Mouse (Mus musculus): ENCODE results near the gene Cemip. TPM values are rescaled to one million over a fixed set of nuclear protein-coding genes. Genes with fewer than 3 reads are reported as not detected.

Cemip gene
- polyA plus RNA-seq, 1 experiment from 2014 or later = 1.1 TPM

DNA sequence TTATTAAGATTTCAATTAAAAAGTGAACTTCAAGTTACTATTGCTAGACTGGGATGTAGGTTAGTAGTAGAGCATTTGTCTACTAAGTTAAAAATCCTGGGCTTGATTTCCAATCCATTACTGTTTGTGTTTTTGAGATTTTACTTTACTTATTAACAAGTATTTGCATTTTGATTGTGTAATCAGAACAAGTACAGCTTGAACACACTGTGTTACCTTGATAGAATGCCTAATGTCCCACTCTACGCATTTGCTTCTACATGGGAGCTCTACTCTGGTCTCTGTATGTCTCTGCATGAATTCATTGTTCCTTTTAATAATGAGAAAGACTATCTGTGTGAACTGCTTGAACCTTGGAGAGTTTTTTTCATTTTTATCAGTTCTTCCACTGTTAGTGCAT lies 20.6 kb upstream of the Cemip start:
- Histone ChIP-seq H3K4me3 (ENCODE audit: low read depth, low read length) (no peak overlapping the region), H3K27ac (ENCODE audit: low read depth, low read length) (no peak overlapping the region), H3K4me2 (ENCODE audit: low read depth, low read length) (no peak overlapping the region), H3K9ac (replicated peaks; ENCODE audit: low read depth, low read length) (no peak overlapping the region), H3K36me3 (ENCODE audit: control insufficient read depth, insufficient read depth, low read length) (peaks cover 8% of the 10 kb centered on the region; the same call in 1 of the 2 replicates), H3K27me3 (ENCODE audit: control insufficient read depth, insufficient read depth, low read length) (no peaks in the 10 kb centered on the region), H3K9me3 (ENCODE audit: control insufficient read depth, low read length) (no peaks in the 10 kb centered on the region), H3K4me1 (ENCODE audit: control insufficient read depth, insufficient read depth, low read length) (peaks cover 5% of the 10 kb centered on the region; the same call in 1 of the 2 replicates)
- WGBS = 96% methylated on average over 1 of the region's 1 CpGs
- no peak for ATAC-seq (ENCODE audit: low read depth)

DNA sequence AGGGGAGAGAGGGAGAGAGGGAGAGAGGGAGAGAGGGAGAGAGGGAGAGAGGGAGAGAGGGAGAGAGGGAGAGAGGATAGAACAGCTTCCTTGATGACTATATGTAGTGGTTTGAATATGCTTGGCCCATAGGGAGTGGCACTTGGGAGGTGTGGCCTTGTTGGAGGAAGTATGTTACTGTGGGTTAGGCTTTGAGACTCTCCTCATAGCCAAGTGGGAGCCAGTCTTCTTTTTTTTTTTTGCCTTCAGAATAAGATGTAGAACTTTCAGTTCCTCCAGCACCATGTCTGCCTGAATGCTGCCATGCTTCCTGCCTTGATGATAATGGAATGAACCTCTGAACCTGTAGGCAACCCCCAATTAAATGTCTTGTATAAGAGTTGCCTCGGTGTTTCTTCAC lies 16.3 kb upstream of the Cemip start:
- ATAC-seq (ENCODE audit: low read depth) = no peak
- H3K4me1 ChIP-seq (ENCODE audit: control insufficient read depth, insufficient read depth, low read length) = no peaks in the 10 kb centered on the region
- no peak overlapping the region for H3K4me3 ChIP-seq (ENCODE audit: low read depth, low read length)
- H3K4me2 ChIP-seq (ENCODE audit: low read depth, low read length) = no peak overlapping the region
- no peaks in the 10 kb centered on the region for H3K36me3 ChIP-seq (ENCODE audit: control insufficient read depth, insufficient read depth, low read length)
- no peaks in the 10 kb centered on the region for H3K9me3 ChIP-seq (ENCODE audit: control insufficient read depth, low read length)
- no peak overlapping the region for H3K27ac ChIP-seq (ENCODE audit: low read depth, low read length)
- H3K27me3 ChIP-seq (ENCODE audit: control insufficient read depth, insufficient read depth, low read length) = no peaks in the 10 kb centered on the region
- 89% methylated on average over 1 of the region's 1 CpGs for WGBS
- H3K9ac ChIP-seq (replicated peaks; ENCODE audit: low read depth, low read length) = no peak overlapping the region

DNA sequence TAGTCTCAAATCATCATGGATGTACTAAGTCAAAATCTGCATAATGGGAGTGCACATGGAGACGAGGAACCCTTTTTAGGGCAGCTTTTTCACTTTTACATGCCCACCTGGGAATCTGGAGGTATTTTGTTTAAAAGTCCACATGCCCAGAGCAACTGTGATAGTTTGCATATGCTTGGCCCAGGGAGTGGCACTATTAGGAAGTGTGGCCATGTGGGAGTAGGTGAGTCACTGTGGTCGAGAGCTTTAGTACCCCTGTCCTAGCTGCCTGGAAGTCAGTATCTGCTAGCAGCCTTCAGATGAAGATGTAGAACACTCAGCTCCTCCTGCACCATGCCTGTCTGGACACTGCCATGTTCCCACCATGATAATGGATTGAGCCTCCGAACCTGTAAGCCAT lies 14.4 kb upstream of the Cemip start:
- Histone ChIP-seq H3K36me3 (ENCODE audit: control insufficient read depth, insufficient read depth, low read length) (no peaks in the 10 kb centered on the region), H3K4me1 (ENCODE audit: control insufficient read depth, insufficient read depth, low read length) (no peaks in the 10 kb centered on the region), H3K27me3 (ENCODE audit: control insufficient read depth, insufficient read depth, low read length) (no peaks in the 10 kb centered on the region), H3K9ac (replicated peaks; ENCODE audit: low read depth, low read length) (no peak overlapping the region), H3K9me3 (ENCODE audit: control insufficient read depth, low read length) (no peaks in the 10 kb centered on the region), H3K27ac (ENCODE audit: low read depth, low read length) (no peak overlapping the region), H3K4me3 (ENCODE audit: low read depth, low read length) (no peak overlapping the region), H3K4me2 (ENCODE audit: low read depth, low read length) (no peak overlapping the region)
- 89% methylated on average over 3 of the region's 3 CpGs for whole genome bisulfite sequencing
- ATAC-seq (ENCODE audit: low read depth) = no peak

DNA sequence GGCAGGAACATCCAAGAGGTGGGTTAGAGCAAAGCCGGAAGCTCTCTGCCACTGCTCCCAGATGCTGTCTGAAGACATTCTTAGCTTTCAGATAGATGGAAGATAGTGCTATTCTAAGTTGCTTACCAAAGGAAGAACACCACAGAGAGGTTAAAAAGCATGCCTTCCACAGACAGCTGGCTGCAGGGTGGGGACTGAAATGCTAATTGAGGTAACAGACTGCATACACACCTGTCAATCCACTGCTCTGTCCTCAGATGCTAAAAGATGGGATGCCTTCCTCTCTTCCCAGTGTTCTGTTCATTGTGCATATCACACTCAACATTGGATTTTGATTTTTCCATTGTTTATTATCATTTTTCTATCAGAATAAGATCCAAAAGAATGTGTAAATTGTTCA lies 11.8 kb upstream of the Cemip start:
- ATAC-seq (ENCODE audit: low read depth) = no peak
- no peak overlapping the region for H3K9ac ChIP-seq (replicated peaks; ENCODE audit: low read depth, low read length)
- no peaks in the 10 kb centered on the region for H3K27me3 ChIP-seq (ENCODE audit: control insufficient read depth, insufficient read depth, low read length)
- no peak overlapping the region for H3K4me3 ChIP-seq (ENCODE audit: low read depth, low read length)
- no peaks in the 10 kb centered on the region for H3K36me3 ChIP-seq (ENCODE audit: control insufficient read depth, insufficient read depth, low read length)
- no peak overlapping the region for H3K4me2 ChIP-seq (ENCODE audit: low read depth, low read length)
- no peak overlapping the region for H3K27ac ChIP-seq (ENCODE audit: low read depth, low read length)
- 93% methylated on average over 1 of the region's 1 CpGs for WGBS
- no peaks in the 10 kb centered on the region for H3K9me3 ChIP-seq (ENCODE audit: control insufficient read depth, low read length)
- H3K4me1 ChIP-seq (ENCODE audit: control insufficient read depth, insufficient read depth, low read length) = no peaks in the 10 kb centered on the region

DNA sequence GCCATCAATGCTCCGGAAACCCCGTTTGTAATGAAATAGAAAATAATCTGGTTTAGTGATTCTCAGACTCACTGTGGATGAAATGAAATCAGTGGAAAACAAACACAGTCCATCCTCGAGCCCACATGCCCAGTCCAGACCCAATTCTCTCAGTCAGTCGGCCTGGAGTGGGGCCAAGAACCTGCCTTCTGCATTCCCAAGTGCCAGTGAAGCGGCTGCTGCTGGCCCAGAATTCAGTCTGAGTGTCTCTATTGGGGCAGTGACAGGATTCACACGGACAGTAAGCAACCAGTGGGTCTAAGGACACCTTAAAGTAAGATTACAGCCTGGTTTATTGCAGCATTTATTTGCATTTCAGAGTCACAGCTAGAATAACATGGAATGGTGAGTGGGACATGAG lies 10.2 kb upstream of the Cemip start:
- no peak for ATAC-seq (ENCODE audit: low read depth)
- Histone ChIP-seq H3K4me1 (ENCODE audit: control insufficient read depth, insufficient read depth, low read length) (no peaks in the 10 kb centered on the region), H3K4me3 (ENCODE audit: low read depth, low read length) (no peak overlapping the region), H3K4me2 (ENCODE audit: low read depth, low read length) (no peak overlapping the region), H3K27ac (ENCODE audit: low read depth, low read length) (no peak overlapping the region), H3K9me3 (ENCODE audit: control insufficient read depth, low read length) (no peaks in the 10 kb centered on the region), H3K36me3 (ENCODE audit: control insufficient read depth, insufficient read depth, low read length) (no peaks in the 10 kb centered on the region), H3K27me3 (ENCODE audit: control insufficient read depth, insufficient read depth, low read length) (no peaks in the 10 kb centered on the region), H3K9ac (replicated peaks; ENCODE audit: low read depth, low read length) (no peak overlapping the region)
- WGBS = 71% methylated on average over 6 of the region's 6 CpGs

DNA sequence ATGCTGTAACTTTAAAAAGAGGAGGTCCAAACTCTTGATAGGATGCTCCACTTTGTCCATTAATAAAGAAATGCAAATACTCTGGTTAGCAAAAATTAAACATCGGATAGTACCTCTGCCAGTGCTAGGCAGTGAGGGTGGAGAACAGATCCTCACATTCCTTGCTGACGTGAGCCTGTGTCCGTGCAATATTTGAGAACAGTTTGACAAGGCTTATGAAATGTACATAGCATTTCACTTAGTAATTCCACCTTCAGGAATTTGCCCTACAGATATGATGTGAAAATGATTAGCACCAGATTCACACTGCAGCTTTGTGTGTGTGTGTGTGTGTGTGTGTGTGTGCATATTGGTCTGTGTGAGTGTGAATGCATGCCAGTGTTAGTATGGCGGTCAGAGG lies 4.5 kb upstream of the Cemip start:
- ATAC-seq (ENCODE audit: low read depth) = no peak
- no peaks in the 10 kb centered on the region for H3K36me3 ChIP-seq (ENCODE audit: control insufficient read depth, insufficient read depth, low read length)
- no peak overlapping the region for H3K27ac ChIP-seq (ENCODE audit: low read depth, low read length)
- H3K9ac ChIP-seq (replicated peaks; ENCODE audit: low read depth, low read length) = no peak overlapping the region
- H3K9me3 ChIP-seq (ENCODE audit: control insufficient read depth, low read length) = no peaks in the 10 kb centered on the region
- no peak overlapping the region for H3K4me2 ChIP-seq (ENCODE audit: low read depth, low read length)
- 86% methylated on average over 4 of the region's 4 CpGs for WGBS
- H3K27me3 ChIP-seq (ENCODE audit: control insufficient read depth, insufficient read depth, low read length) = no peaks in the 10 kb centered on the region
- peaks cover 3% of the 10 kb centered on the region; the same call in 1 of the 2 replicates for H3K4me1 ChIP-seq (ENCODE audit: control insufficient read depth, insufficient read depth, low read length)
- H3K4me3 ChIP-seq (ENCODE audit: low read depth, low read length) = no peak overlapping the region

DNA sequence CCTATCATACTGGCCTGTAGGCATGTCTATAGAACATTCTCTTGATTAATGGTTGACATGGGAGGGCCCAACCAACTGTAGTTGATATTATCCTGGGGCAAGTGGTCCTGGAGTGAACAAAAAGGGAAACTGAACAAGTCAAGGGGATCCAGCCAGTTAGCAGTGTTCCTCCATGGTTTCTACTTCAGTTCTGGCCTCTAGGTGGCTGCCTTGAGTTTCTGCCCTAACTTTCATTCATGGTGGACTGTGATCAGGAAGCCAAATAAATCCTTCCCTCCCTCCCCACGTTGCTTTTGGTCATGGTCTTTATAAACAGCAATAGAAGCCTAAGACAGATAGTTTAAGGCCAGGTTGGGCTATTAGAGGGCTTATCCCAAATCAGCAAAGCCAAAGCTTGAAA lies 3.5 kb upstream of the Cemip start:
- ATAC-seq (ENCODE audit: low read depth) = no peak
- Histone ChIP-seq H3K27ac (ENCODE audit: low read depth, low read length) (no peak overlapping the region), H3K4me2 (ENCODE audit: low read depth, low read length) (no peak overlapping the region), H3K4me3 (ENCODE audit: low read depth, low read length) (no peak overlapping the region), H3K27me3 (ENCODE audit: control insufficient read depth, insufficient read depth, low read length) (peaks cover 7% of the 10 kb centered on the region), H3K9me3 (ENCODE audit: control insufficient read depth, low read length) (no peaks in the 10 kb centered on the region), H3K9ac (replicated peaks; ENCODE audit: low read depth, low read length) (no peak overlapping the region), H3K36me3 (ENCODE audit: control insufficient read depth, insufficient read depth, low read length) (no peaks in the 10 kb centered on the region), H3K4me1 (ENCODE audit: control insufficient read depth, insufficient read depth, low read length) (peaks cover 10% of the 10 kb centered on the region)
- 13% methylated on average over 1 of the region's 1 CpGs for WGBS

DNA sequence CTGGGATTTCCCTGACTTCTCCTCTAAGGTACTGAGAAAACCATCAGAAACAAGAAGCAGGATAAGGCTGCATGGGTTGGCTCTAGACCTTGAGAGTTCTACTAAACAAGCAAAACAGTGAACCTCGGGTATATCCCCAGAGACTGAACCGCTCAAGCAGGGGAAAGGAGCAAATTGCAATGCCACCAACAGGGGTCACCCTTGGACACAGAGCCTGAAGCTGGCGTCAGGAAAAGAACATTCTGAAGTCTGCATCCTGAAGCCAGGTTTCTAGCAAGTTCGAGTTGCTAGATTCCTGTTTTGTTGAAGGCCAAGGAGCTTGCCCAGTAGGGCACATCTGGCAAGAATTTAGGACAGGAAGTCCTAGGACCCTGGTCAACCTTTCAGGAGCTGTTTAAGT lies 2.7 kb upstream of the Cemip start:
- Histone ChIP-seq H3K4me3 (ENCODE audit: low read depth, low read length) (no peak overlapping the region), H3K27ac (ENCODE audit: low read depth, low read length) (no peak overlapping the region), H3K4me2 (ENCODE audit: low read depth, low read length) (no peak overlapping the region), H3K4me1 (ENCODE audit: control insufficient read depth, insufficient read depth, low read length) (peaks cover 10% of the 10 kb centered on the region), H3K36me3 (ENCODE audit: control insufficient read depth, insufficient read depth, low read length) (no peaks in the 10 kb centered on the region), H3K27me3 (ENCODE audit: control insufficient read depth, insufficient read depth, low read length) (peaks cover 8% of the 10 kb centered on the region), H3K9ac (replicated peaks; ENCODE audit: low read depth, low read length) (no peak overlapping the region), H3K9me3 (ENCODE audit: control insufficient read depth, low read length) (no peaks in the 10 kb centered on the region)
- WGBS = 19% methylated on average over 4 of the region's 4 CpGs
- no peak for ATAC-seq (ENCODE audit: low read depth)

DNA sequence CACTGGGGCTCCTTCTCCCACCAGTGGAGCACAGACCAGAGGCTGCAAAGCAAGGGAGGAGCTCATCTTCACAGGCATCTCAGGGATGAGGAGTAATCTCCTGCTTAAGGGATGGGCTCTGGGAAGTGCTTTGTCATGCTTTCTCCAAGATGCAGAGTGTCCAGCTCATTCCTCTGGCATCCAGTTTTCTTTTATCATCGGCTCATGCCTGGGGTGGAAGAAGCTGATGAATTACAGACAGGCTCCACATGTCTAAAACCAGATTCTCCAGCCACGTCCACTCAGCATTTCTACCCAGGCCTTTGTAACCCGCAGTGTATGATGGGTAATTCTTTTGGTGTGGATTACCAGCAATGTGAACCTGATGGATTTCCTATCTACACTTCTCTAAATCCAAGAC lies 1.9 kb upstream of the Cemip start:
- peaks cover 10% of the 10 kb centered on the region for H3K4me1 ChIP-seq (ENCODE audit: control insufficient read depth, insufficient read depth, low read length)
- H3K36me3 ChIP-seq (ENCODE audit: control insufficient read depth, insufficient read depth, low read length) = no peaks in the 10 kb centered on the region
- no peak overlapping the region for H3K4me2 ChIP-seq (ENCODE audit: low read depth, low read length)
- WGBS = 88% methylated on average over 3 of the region's 3 CpGs
- no peak overlapping the region for H3K4me3 ChIP-seq (ENCODE audit: low read depth, low read length)
- ATAC-seq (ENCODE audit: low read depth) = no peak
- H3K9me3 ChIP-seq (ENCODE audit: control insufficient read depth, low read length) = no peaks in the 10 kb centered on the region
- no peak overlapping the region for H3K9ac ChIP-seq (replicated peaks; ENCODE audit: low read depth, low read length)
- H3K27ac ChIP-seq (ENCODE audit: low read depth, low read length) = no peak overlapping the region
- peaks cover 8% of the 10 kb centered on the region for H3K27me3 ChIP-seq (ENCODE audit: control insufficient read depth, insufficient read depth, low read length)

Measured in neural tube, embryonic 14.5 days (tissue).